Mouse (Mus musculus): ENCODE results near the gene Tmem167b. TPM values are rescaled to one million over a fixed set of nuclear protein-coding genes. Genes with fewer than 3 reads are reported as not detected.
A peak's percentile ranks its signal among the peaks of the same experiment; 100 is the strongest.
"Not testable (repeated sequence)": the region's sequence is repeated elsewhere in the genome, so short reads cannot be mapped to it uniquely, and the experiment has no call there.

Gene Tmem167b
- polyA plus RNA-seq, 1 experiment from 2014 or later = 59.5 TPM

DNA sequence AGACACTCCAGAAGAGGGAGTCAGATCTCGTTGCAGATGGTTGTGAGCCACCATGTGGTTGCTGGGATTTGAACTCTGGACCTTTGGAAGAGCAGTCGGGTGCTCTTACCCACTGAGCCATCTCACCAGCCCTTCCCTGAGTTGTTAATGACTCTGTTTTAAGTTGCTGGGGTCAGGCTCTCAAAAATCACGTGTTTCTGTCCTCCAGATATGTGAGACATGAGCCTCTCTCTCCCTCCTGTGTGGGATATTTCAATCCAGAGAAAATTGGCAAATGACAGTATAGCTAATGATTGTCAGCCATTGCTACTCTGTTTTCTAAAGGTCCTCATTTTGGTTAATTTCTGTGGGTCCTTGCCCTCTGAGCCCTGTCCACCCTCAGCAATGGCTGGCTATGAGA lies 7.4 kb upstream of the Tmem167b start:
- H3K9ac ChIP-seq; H3K4me3 ChIP-seq; H3K4me2 ChIP-seq; H3K36me3 ChIP-seq (ENCODE audit: poor library complexity, severe bottlenecking); H3K27ac ChIP-seq; H3K27me3 ChIP-seq; ATAC-seq; H3K9me3 ChIP-seq (replicated peaks): not testable (repeated sequence)
- H3K4me1 ChIP-seq = peaks cover 39% of the 10 kb centered on the region
- 62% methylated on average over 3 of the region's 3 CpGs for WGBS

GRCm38 (mm10) chr3:108567990-108568877 lies 6.0 kb upstream of the Tmem167b start:
- Histone ChIP-seq H3K27me3 (no peaks in the 10 kb centered on the region), H3K4me1 (peaks cover 28% of the 10 kb centered on the region), H3K9ac (peak overlapping the region; percentile 8; the same call in 1 of the 2 replicates), H3K4me3 (no peak overlapping the region), H3K27ac (peak overlapping the region; percentile 81), H3K9me3 (replicated peaks) (no peaks in the 10 kb centered on the region), H3K36me3 (ENCODE audit: poor library complexity, severe bottlenecking) (no peaks in the 10 kb centered on the region), H3K4me2 (peak overlapping the region; percentile 23)
- WGBS = 7% methylated on average over 15 of the region's 15 CpGs
- ATAC-seq = peak; percentile 29; the same call in 1 of the 2 replicates

- H3K27me3 ChIP-seq = no peaks in the 10 kb centered on the region
- no peaks in the 10 kb centered on the region for H3K9me3 ChIP-seq (replicated peaks)
- H3K4me1 ChIP-seq = peaks cover 26% of the 10 kb centered on the region
- peak; percentile 29; the same call in 1 of the 2 replicates for ATAC-seq
- peak overlapping the region; percentile 66 for H3K4me2 ChIP-seq
- H3K4me3 ChIP-seq = peak overlapping the region; percentile 71
- peak overlapping the region; percentile 94 for H3K27ac ChIP-seq
- H3K36me3 ChIP-seq (ENCODE audit: poor library complexity, severe bottlenecking) = peaks cover 19% of the 10 kb centered on the region
- peak overlapping the region; percentile 38 for H3K9ac ChIP-seq
- 2% methylated on average over 4 of the region's 4 CpGs for WGBS
These were observed 1.0 kb upstream of the Tmem167b start for GRCm38 (mm10) chr3:108563309-108563708.

GRCm38 (mm10) chr3:108562777-108563271 lies 558 bp upstream of the Tmem167b start:
- Histone ChIP-seq H3K4me1 (peaks cover 21% of the 10 kb centered on the region), H3K27ac (peak overlapping the region; percentile 94), H3K4me2 (peak overlapping the region; percentile 66), H3K27me3 (no peaks in the 10 kb centered on the region), H3K9ac (peak overlapping the region; percentile 38), H3K9me3 (replicated peaks) (no peaks in the 10 kb centered on the region), H3K4me3 (peak overlapping the region; percentile 71), H3K36me3 (ENCODE audit: poor library complexity, severe bottlenecking) (peaks cover 24% of the 10 kb centered on the region)
- peak; percentile 73 for ATAC-seq
- 12% methylated on average over 15 of the region's 15 CpGs for WGBS

- Histone ChIP-seq H3K4me1 (peaks cover 20% of the 10 kb centered on the region), H3K4me3 (no peak overlapping the region), H3K27ac (no peak overlapping the region), H3K4me2 (no peak overlapping the region), H3K9me3 (replicated peaks) (no peaks in the 10 kb centered on the region), H3K27me3 (no peaks in the 10 kb centered on the region), H3K36me3 (ENCODE audit: poor library complexity, severe bottlenecking) (peaks cover 34% of the 10 kb centered on the region), H3K9ac (no peak overlapping the region)
- 96% methylated on average over 4 of the region's 4 CpGs for WGBS
- no peak for ATAC-seq
These were observed 4.4 kb downstream of the Tmem167b start for GRCm38 (mm10) chr3:108557888-108558287.

DNA sequence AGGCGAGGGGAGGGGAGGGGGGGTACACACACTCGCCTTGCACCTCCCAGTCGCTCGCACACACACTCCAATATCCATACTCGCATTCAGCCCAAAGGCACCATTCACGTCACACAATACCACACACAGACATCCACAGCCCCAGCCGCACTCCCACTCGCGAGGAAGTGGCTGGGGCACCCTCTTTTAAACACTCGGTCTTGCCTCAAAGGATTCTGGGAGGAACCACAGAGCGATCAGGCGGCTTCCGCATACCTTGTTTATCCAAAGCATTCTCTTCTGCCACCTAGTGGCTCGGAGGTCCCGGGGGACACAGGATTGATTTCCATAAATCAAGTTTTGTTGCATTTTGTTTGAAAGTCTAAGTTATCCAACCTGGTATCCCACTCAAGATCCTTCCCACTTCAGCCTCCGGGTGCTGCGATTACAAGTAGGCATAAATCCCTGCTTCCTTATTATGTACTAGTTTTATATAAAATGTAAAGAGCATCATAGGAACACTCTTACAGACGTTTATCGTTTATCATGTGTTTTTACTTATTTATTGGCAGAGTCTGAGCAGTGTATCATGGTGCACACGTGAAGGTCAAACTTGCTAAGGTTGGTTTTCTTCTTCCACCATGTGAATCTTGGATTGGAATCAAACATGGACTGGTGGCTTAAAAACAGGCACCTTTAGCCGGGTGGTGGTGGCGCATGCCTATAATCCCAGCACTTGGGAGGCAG lies 7.5 kb downstream of the Tmem167b start:
- no peaks in the 10 kb centered on the region for H3K9me3 ChIP-seq (replicated peaks)
- 17% methylated on average over 22 of the region's 22 CpGs for WGBS

GRCm38 (mm10) chr3:108554111-108554561 lies 8.1 kb downstream of the Tmem167b start:
- Histone ChIP-seq H3K4me1 (peaks cover 6% of the 10 kb centered on the region), H3K27me3 (no peaks in the 10 kb centered on the region), H3K27ac (peak overlapping the region; percentile 90), H3K9me3 (replicated peaks) (no peaks in the 10 kb centered on the region), H3K4me2 (peak overlapping the region; percentile 78), H3K9ac (peak overlapping the region; percentile 98), H3K36me3 (ENCODE audit: poor library complexity, severe bottlenecking) (peaks cover 24% of the 10 kb centered on the region), H3K4me3 (peak overlapping the region; percentile 77)
- ATAC-seq = peak; percentile 80
- under 1% methylated on average over 32 of the region's 42 CpGs for WGBS

More for the DNA sequence above, 7.5 kb downstream of the Tmem167b start:
- Histone ChIP-seq H3K27ac (peak overlapping the region; percentile 90), H3K9ac (peak overlapping the region; percentile 98), H3K27me3 (no peaks in the 10 kb centered on the region), H3K36me3 (ENCODE audit: poor library complexity, severe bottlenecking) (peaks cover 28% of the 10 kb centered on the region), H3K4me3 (peak overlapping the region; percentile 77), H3K4me1 (peaks cover 6% of the 10 kb centered on the region), H3K4me2 (peak overlapping the region; percentile 78)
- peak; percentile 98 for ATAC-seq

DNA sequence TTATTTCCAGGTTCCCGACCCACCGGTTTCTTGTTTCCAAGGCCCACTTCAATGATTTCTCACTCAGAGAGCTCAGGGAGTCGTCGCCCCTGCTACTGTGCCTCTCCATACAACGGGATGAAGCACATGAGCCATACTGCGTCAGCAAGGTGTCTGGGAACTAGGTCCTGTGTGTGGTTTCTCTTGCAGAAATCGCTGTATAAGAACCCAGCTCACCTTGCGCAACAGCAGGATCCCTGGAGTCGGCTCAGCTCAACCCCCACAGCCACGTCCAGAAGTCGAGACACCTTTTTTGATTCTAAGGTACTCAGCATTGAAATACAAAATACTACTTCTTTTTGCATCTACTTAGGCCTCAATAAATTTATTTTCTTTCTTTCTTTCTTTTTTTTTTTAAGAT lies 20.0 kb downstream of the Tmem167b start:
- H3K9ac ChIP-seq = no peak overlapping the region
- H3K9me3 ChIP-seq (replicated peaks) = no peaks in the 10 kb centered on the region
- WGBS = 87% methylated on average over 11 of the region's 11 CpGs
- H3K4me3 ChIP-seq = no peak overlapping the region
- no peaks in the 10 kb centered on the region for H3K36me3 ChIP-seq (ENCODE audit: poor library complexity, severe bottlenecking)
- no peak for ATAC-seq
- H3K27me3 ChIP-seq = 0 out of 2 replicates have a peak, but pooled peaks cover 3% of the 10 kb centered on the region
- 0 out of 2 replicates have a peak, but pooled peaks cover 4% of the 10 kb centered on the region for H3K4me1 ChIP-seq
- no peak overlapping the region for H3K4me2 ChIP-seq
- H3K27ac ChIP-seq = no peak overlapping the region

DNA sequence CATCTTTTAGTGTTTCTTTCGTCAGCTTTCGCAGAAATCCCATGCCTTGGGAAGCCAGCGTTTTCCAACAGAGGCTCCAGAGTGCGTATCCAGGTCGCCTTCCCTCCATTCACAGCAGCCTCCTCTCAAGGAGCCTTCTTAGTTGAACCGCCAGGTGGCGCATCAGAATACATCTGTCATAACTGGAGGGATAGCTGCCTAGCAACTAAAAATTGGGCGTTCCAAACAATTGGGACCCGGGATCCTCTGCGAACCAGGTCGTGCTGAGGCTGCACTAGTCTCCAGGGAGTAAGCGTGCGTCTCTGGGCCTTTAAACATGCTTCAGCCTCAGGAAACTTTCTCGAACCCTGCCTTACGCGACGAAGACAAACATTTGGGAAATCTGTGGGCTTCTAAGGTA lies 25.0 kb downstream of the Tmem167b start:
- Histone ChIP-seq H3K36me3 (ENCODE audit: poor library complexity, severe bottlenecking) (no peaks in the 10 kb centered on the region), H3K4me2 (peak overlapping the region; percentile 58), H3K27me3 (peaks cover 21% of the 10 kb centered on the region), H3K27ac (no peak overlapping the region; the same call in 1 of the 2 replicates), H3K4me3 (peak overlapping the region; percentile 29), H3K9ac (peak overlapping the region; percentile 37; the same call in 1 of the 2 replicates), H3K4me1 (peaks cover 19% of the 10 kb centered on the region), H3K9me3 (replicated peaks) (no peaks in the 10 kb centered on the region)
- ATAC-seq = peak; percentile 74
- WGBS = 4% methylated on average over 17 of the region's 17 CpGs

DNA sequence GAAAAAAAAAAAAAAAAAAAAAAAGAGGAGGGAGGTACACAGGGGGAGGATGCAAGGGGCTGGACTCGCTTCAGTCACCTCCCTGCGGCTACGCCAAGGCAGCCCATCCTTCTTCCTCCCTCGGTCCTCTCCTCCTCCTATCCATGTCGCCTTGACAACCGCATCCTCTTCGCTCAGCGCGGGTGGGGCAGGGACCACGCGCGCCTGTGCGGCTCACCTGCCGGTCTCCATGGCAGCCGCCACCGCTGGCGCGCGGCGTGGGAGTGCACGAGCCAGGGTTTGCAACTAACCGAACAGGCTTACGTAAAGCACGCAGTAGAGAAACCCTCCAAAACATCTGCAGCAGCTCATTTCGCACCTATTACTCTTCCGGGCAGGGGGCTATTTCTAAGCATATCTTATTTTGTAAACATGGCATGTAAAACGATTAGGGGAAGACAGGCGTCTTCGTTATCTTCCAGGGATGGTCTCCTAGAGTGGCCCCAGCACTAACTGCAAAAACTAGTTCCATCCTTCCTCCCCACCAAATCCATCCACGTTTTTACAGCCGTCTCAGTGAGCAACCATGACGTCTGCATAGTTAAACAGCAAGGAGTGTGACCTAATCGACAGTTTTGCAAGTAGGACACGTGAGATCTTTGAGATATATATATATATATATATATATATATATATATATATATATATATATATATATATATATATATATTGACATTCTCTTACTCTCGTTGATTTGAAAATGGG lies 25.6 kb downstream of the Tmem167b start, which contains the start of gene 5330417C22Rik:
TSS of gene 5330417C22Rik (minus strand) at position 20 of the 744 bp plus-strand sequence.
- H3K27me3 ChIP-seq = peaks cover 21% of the 10 kb centered on the region
- peak; percentile 95 for ATAC-seq
- no peaks in the 10 kb centered on the region for H3K36me3 ChIP-seq (ENCODE audit: poor library complexity, severe bottlenecking)
- peak within 1 kb of the TSS; percentile 93 for H3K4me2 ChIP-seq
- H3K4me3 ChIP-seq = peak within 1 kb of the TSS; percentile 54
- H3K9me3 ChIP-seq (replicated peaks) = no peaks in the 10 kb centered on the region
- H3K9ac ChIP-seq = peak within 1 kb of the TSS; percentile 70
- peaks cover 19% of the 10 kb centered on the region for H3K4me1 ChIP-seq
- WGBS = 2% methylated on average over 32 of the region's 35 CpGs
- H3K27ac ChIP-seq = peak within 1 kb of the TSS; percentile 48

DNA sequence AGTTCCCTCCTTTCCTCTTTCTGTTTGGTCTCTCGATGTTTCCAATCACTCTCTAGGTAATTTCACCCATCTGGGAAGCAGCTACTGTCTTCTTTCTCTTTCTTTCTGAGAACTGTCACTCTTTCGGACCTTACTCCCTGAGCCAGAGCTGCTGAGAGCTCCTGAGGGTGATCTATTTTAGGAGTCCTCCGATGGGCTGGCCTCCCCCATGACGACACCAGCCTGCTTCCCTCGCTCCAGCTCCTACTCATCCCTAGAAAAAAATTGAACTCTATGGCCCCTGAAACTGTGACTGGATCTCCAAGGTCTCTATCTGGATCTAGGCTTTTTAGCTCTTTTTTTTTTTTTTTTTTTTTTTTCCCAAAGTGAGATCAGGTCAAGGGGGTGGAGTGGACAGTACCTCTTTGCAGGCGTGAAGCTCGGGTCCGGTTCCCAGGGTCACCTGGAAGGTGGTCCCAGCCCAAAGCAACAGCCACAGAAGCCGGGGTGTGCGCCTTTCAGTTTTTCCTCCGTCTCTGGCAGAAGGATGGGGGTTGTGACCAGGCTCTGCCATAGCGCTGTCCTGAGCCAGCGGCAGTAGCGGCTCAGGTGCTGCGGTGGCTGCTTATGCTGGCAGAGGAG lies 26.3 kb downstream of the Tmem167b start:
- peak overlapping the region; percentile 93 for H3K4me2 ChIP-seq
- WGBS = 4% methylated on average over 15 of the region's 15 CpGs
- no peak for ATAC-seq
- peaks cover 19% of the 10 kb centered on the region for H3K4me1 ChIP-seq
- peaks cover 21% of the 10 kb centered on the region for H3K27me3 ChIP-seq
- peak overlapping the region; percentile 70 for H3K9ac ChIP-seq
- H3K9me3 ChIP-seq (replicated peaks) = no peaks in the 10 kb centered on the region
- no peaks in the 10 kb centered on the region for H3K36me3 ChIP-seq (ENCODE audit: poor library complexity, severe bottlenecking)
- peak overlapping the region; percentile 48; the same call in 1 of the 2 replicates for H3K27ac ChIP-seq
- H3K4me3 ChIP-seq = peak overlapping the region; percentile 54

Measured in forebrain, embryonic 13.5 days (tissue).